Mouse (Mus musculus): ENCODE data around the gene Bcl11a. TPM values are rescaled to one million over a fixed set of nuclear protein-coding genes. Genes with fewer than 3 reads are reported as not detected.

Gene Bcl11a
- polyA plus RNA-seq, 1 experiment = 4.9 TPM

- H3K27me3 ChIP-seq (ENCODE audit: control insufficient read depth) = no peaks in the 10 kb centered on the region
- TF ChIP-seq TAL1 (IDR thresholded peaks at IDR 0.05; ENCODE audit: low read length) (no peak), GATA1 (IDR thresholded peaks at IDR 0.05; ENCODE audit: low read length) (no peak)
- H3K36me3 ChIP-seq (ENCODE audit: control insufficient read depth) = peaks cover 82% of the 10 kb centered on the region
- no peaks in the 10 kb centered on the region for H3K9me3 ChIP-seq (ENCODE audit: control insufficient read depth, low read length)
- H3K4me3 ChIP-seq (replicated peaks) = no peak overlapping the region
- H3K4me1 ChIP-seq (ENCODE audit: control insufficient read depth) = peaks cover 73% of the 10 kb centered on the region
Measured at GRCm38 (mm10) chr11:24102372-24102771, 24.5 kb downstream of the Bcl11a start.

- H3K9me3 ChIP-seq (ENCODE audit: control insufficient read depth, low read length) = no peaks in the 10 kb centered on the region
- H3K4me3 ChIP-seq (replicated peaks) = no peak overlapping the region
- H3K27me3 ChIP-seq (ENCODE audit: control insufficient read depth) = no peaks in the 10 kb centered on the region
- peaks cover 70% of the 10 kb centered on the region for H3K4me1 ChIP-seq (ENCODE audit: control insufficient read depth)
- TF ChIP-seq GATA1 (IDR thresholded peaks at IDR 0.05; ENCODE audit: low read length) = no peak
- no peak for TF ChIP-seq TAL1 (IDR thresholded peaks at IDR 0.05; ENCODE audit: low read length)
- peaks cover 79% of the 10 kb centered on the region for H3K36me3 ChIP-seq (ENCODE audit: control insufficient read depth)
Measured at GRCm38 (mm10) chr11:24103128-24103742, 25.4 kb downstream of the Bcl11a start.

GRCm38 (mm10) chr11:24107414-24107813, 29.6 kb downstream of the Bcl11a start:
- Histone ChIP-seq H3K36me3 (ENCODE audit: control insufficient read depth) (peaks cover 89% of the 10 kb centered on the region), H3K4me1 (ENCODE audit: control insufficient read depth) (peaks cover 62% of the 10 kb centered on the region), H3K4me3 (replicated peaks) (no peak overlapping the region), H3K27me3 (ENCODE audit: control insufficient read depth) (no peaks in the 10 kb centered on the region), H3K9me3 (ENCODE audit: control insufficient read depth, low read length) (no peaks in the 10 kb centered on the region)
- TF ChIP-seq GATA1 (IDR thresholded peaks at IDR 0.05; ENCODE audit: low read length) (no peak), TAL1 (IDR thresholded peaks at IDR 0.05; ENCODE audit: low read length) (no peak)

GRCm38 (mm10) chr11:24108974-24109373, 31.1 kb downstream of the Bcl11a start:
- TF ChIP-seq TAL1 (IDR thresholded peaks at IDR 0.05; ENCODE audit: low read length) (no peak), GATA1 (IDR thresholded peaks at IDR 0.05; ENCODE audit: low read length) (no peak)
- peaks cover 93% of the 10 kb centered on the region for H3K36me3 ChIP-seq (ENCODE audit: control insufficient read depth)
- peaks cover 61% of the 10 kb centered on the region for H3K4me1 ChIP-seq (ENCODE audit: control insufficient read depth)
- H3K4me3 ChIP-seq (replicated peaks) = no peak overlapping the region
- H3K27me3 ChIP-seq (ENCODE audit: control insufficient read depth) = no peaks in the 10 kb centered on the region
- H3K9me3 ChIP-seq (ENCODE audit: control insufficient read depth, low read length) = no peaks in the 10 kb centered on the region

- H3K36me3 ChIP-seq (ENCODE audit: control insufficient read depth) = peaks cover 93% of the 10 kb centered on the region
- no peaks in the 10 kb centered on the region for H3K9me3 ChIP-seq (ENCODE audit: control insufficient read depth, low read length)
- TF ChIP-seq GATA1 (IDR thresholded peaks at IDR 0.05; ENCODE audit: low read length) (no peak), TAL1 (IDR thresholded peaks at IDR 0.05; ENCODE audit: low read length) (no peak)
- peaks cover 61% of the 10 kb centered on the region for H3K4me1 ChIP-seq (ENCODE audit: control insufficient read depth)
- no peak overlapping the region for H3K4me3 ChIP-seq (replicated peaks)
- no peaks in the 10 kb centered on the region for H3K27me3 ChIP-seq (ENCODE audit: control insufficient read depth)
Measured at GRCm38 (mm10) chr11:24109388-24109787, 31.5 kb downstream of the Bcl11a start.

GRCm38 (mm10) chr11:24110113-24110512, 32.3 kb downstream of the Bcl11a start:
- Histone ChIP-seq H3K9me3 (ENCODE audit: control insufficient read depth, low read length) (no peaks in the 10 kb centered on the region), H3K27me3 (ENCODE audit: control insufficient read depth) (no peaks in the 10 kb centered on the region), H3K4me3 (replicated peaks) (no peak overlapping the region), H3K4me1 (ENCODE audit: control insufficient read depth) (peaks cover 67% of the 10 kb centered on the region), H3K36me3 (ENCODE audit: control insufficient read depth) (peaks cover 93% of the 10 kb centered on the region)
- TF ChIP-seq GATA1 (IDR thresholded peaks at IDR 0.05; ENCODE audit: low read length) (no peak), TAL1 (IDR thresholded peaks at IDR 0.05; ENCODE audit: low read length) (no peak)

GRCm38 (mm10) chr11:24111720-24112119, 33.9 kb downstream of the Bcl11a start:
- peaks cover 94% of the 10 kb centered on the region for H3K36me3 ChIP-seq (ENCODE audit: control insufficient read depth)
- H3K9me3 ChIP-seq (ENCODE audit: control insufficient read depth, low read length) = no peaks in the 10 kb centered on the region
- TF ChIP-seq TAL1 (IDR thresholded peaks at IDR 0.05; ENCODE audit: low read length) = no peak
- no peak for TF ChIP-seq GATA1 (IDR thresholded peaks at IDR 0.05; ENCODE audit: low read length)
- no peak overlapping the region for H3K4me3 ChIP-seq (replicated peaks)
- H3K4me1 ChIP-seq (ENCODE audit: control insufficient read depth) = peaks cover 75% of the 10 kb centered on the region
- H3K27me3 ChIP-seq (ENCODE audit: control insufficient read depth) = no peaks in the 10 kb centered on the region

GRCm38 (mm10) chr11:24115017-24115752, 37.3 kb downstream of the Bcl11a start:
- Histone ChIP-seq H3K9me3 (ENCODE audit: control insufficient read depth, low read length) (no peaks in the 10 kb centered on the region), H3K4me3 (replicated peaks) (no peak overlapping the region), H3K27me3 (ENCODE audit: control insufficient read depth) (no peaks in the 10 kb centered on the region), H3K36me3 (ENCODE audit: control insufficient read depth) (peaks cover 98% of the 10 kb centered on the region), H3K4me1 (ENCODE audit: control insufficient read depth) (peaks cover 79% of the 10 kb centered on the region)
- TF ChIP-seq GATA1 (IDR thresholded peaks at IDR 0.05; ENCODE audit: low read length) = no peak
- no peak for TF ChIP-seq TAL1 (IDR thresholded peaks at IDR 0.05; ENCODE audit: low read length)

- TF ChIP-seq TAL1 (IDR thresholded peaks at IDR 0.05; ENCODE audit: low read length) (no peak), GATA1 (IDR thresholded peaks at IDR 0.05; ENCODE audit: low read length) (no peak)
- Histone ChIP-seq H3K4me1 (ENCODE audit: control insufficient read depth) (peaks cover 81% of the 10 kb centered on the region), H3K9me3 (ENCODE audit: control insufficient read depth, low read length) (no peaks in the 10 kb centered on the region), H3K4me3 (replicated peaks) (no peak overlapping the region), H3K27me3 (ENCODE audit: control insufficient read depth) (no peaks in the 10 kb centered on the region), H3K36me3 (ENCODE audit: control insufficient read depth) (peaks cover 97% of the 10 kb centered on the region)
Measured at GRCm38 (mm10) chr11:24116041-24116440, 38.2 kb downstream of the Bcl11a start.

All from erythroblast, embryonic 14.5 days (primary cell).